Mouse (Mus musculus) urinary bladder, adult 18-20 months (tissue): ENCODE measurements around the gene Olfr804.

Experiments
- DNase-seq, 2 experiments: peaks; one replicate each; pipeline ENCODE4 v3.0.0; 2022; ENCODE audit warnings: low spot score in 2 of 2, mixed read lengths in 2 of 2

Gene Olfr804

GRCm38 (mm10) chr10:129702910-129703309, at the start of gene Olfr804:
Gene Olfr804 (plus strand): TSS chr10:129703210.
- DNase-seq, result no peak

GRCm38 (mm10) chr10:129657394-129657793, 45.6 kb upstream of the Olfr804 start, which contains the start of gene Olfr800:
Gene Olfr800 (plus strand): TSS chr10:129657694.
- no peak for DNase-seq

- DNase-seq, result no peak
Observed at GRCm38 (mm10) chr10:129673765-129674164, 29.2 kb upstream of the Olfr804 start, which contains the start of gene Olfr801. Gene Olfr801 (minus strand): TSS chr10:129673865.

- no peak for DNase-seq
Observed at GRCm38 (mm10) chr10:129688069-129688468, 14.9 kb upstream of the Olfr804 start, which contains the start of gene Olfr802. Gene Olfr802 (minus strand): TSS chr10:129688169.

- no peak for DNase-seq
Observed at GRCm38 (mm10) chr10:129694186-129694585, 8.8 kb upstream of the Olfr804 start, which contains the start of gene Olfr803. Gene Olfr803 (minus strand): TSS chr10:129694286.

GRCm38 (mm10) chr10:129729275-129729674, 26.3 kb downstream of the Olfr804 start, which contains the start of gene Olfr805:
Gene Olfr805 (minus strand): TSS chr10:129729375.
- no peak for DNase-seq

GRCm38 (mm10) chr10:129741821-129742220, 38.8 kb downstream of the Olfr804 start, which contains the start of gene Olfr806:
Gene Olfr806 (minus strand): TSS chr10:129741921.
- DNase-seq, result no peak

- no peak for DNase-seq
Observed at GRCm38 (mm10) chr10:129757693-129758092, 54.7 kb downstream of the Olfr804 start, which contains the start of gene Olfr807. Gene Olfr807 (minus strand): TSS chr10:129757793.
